Mouse (Mus musculus): ENCODE measurements around the gene Dnajb8. TPM values are rescaled to one million over a fixed set of nuclear protein-coding genes. Genes with fewer than 3 reads are reported as not detected.

The Dnajb8 gene
- polyA plus RNA-seq, 1 experiment = not detected

- Histone ChIP-seq H3K4me3 (ENCODE audit: insufficient read depth, low read length) (no peak overlapping the region), H3K4me1 (ENCODE audit: control insufficient read depth, insufficient read depth, low read length) (peaks cover 9% of the 10 kb centered on the region; the same call in 1 of the 2 replicates), H3K27ac (ENCODE audit: insufficient read depth, low read length) (no peak overlapping the region)
- TF ChIP-seq POLR2A (IDR thresholded peaks at IDR 0.05; ENCODE audit: low read depth, low read length) (no peak), CTCF (IDR thresholded peaks at IDR 0.05; ENCODE audit: borderline replicate concordance, insufficient read depth, low read length) (no peak)
These were observed 16.7 kb upstream of the Dnajb8 start for GRCm38 (mm10) chr6:88205386-88205700.

- Histone ChIP-seq H3K4me1 (ENCODE audit: control insufficient read depth, insufficient read depth, low read length) (peaks cover 9% of the 10 kb centered on the region; the same call in 1 of the 2 replicates), H3K4me3 (ENCODE audit: insufficient read depth, low read length) (no peak overlapping the region), H3K27ac (ENCODE audit: insufficient read depth, low read length) (no peak overlapping the region)
- TF ChIP-seq CTCF (IDR thresholded peaks at IDR 0.05; ENCODE audit: borderline replicate concordance, insufficient read depth, low read length) = no peak
- no peak for TF ChIP-seq POLR2A (IDR thresholded peaks at IDR 0.05; ENCODE audit: low read depth, low read length)
These were observed 16.1 kb upstream of the Dnajb8 start for GRCm38 (mm10) chr6:88205937-88206336.

DNA sequence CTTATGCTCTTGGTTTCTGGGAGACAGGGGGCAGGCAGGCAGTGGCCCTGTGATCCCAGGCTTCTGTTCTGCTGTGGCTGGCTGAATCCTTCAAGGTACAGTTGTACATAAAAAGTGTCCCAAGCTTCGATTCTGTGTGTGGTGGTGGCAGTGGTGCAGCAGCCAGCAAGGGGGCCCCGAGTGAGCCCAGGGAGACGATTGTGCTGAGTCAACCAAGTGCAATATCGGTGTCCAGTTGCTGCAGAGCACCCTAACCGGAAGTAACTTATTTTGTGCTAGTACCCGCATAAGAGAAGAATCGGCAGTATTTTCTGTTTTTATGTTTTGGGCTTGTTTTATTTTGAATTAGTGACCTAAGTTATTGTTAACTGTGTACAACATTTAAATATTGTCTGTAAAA is 15.5 kb upstream of the Dnajb8 start:
- no peak overlapping the region for H3K27ac ChIP-seq (ENCODE audit: insufficient read depth, low read length)
- TF ChIP-seq CTCF (IDR thresholded peaks at IDR 0.05; ENCODE audit: borderline replicate concordance, insufficient read depth, low read length) = no peak
- TF ChIP-seq POLR2A (IDR thresholded peaks at IDR 0.05; ENCODE audit: low read depth, low read length) = no peak
- H3K4me3 ChIP-seq (ENCODE audit: insufficient read depth, low read length) = no peak overlapping the region
- peaks cover 9% of the 10 kb centered on the region; the same call in 1 of the 2 replicates for H3K4me1 ChIP-seq (ENCODE audit: control insufficient read depth, insufficient read depth, low read length)

GRCm38 (mm10) chr6:88207403-88208033 is 14.6 kb upstream of the Dnajb8 start:
- no peak overlapping the region for H3K27ac ChIP-seq (ENCODE audit: insufficient read depth, low read length)
- H3K4me3 ChIP-seq (ENCODE audit: insufficient read depth, low read length) = no peak overlapping the region
- no peak for TF ChIP-seq CTCF (IDR thresholded peaks at IDR 0.05; ENCODE audit: borderline replicate concordance, insufficient read depth, low read length)
- no peak for TF ChIP-seq POLR2A (IDR thresholded peaks at IDR 0.05; ENCODE audit: low read depth, low read length)
- peaks cover 9% of the 10 kb centered on the region; the same call in 1 of the 2 replicates for H3K4me1 ChIP-seq (ENCODE audit: control insufficient read depth, insufficient read depth, low read length)

DNA sequence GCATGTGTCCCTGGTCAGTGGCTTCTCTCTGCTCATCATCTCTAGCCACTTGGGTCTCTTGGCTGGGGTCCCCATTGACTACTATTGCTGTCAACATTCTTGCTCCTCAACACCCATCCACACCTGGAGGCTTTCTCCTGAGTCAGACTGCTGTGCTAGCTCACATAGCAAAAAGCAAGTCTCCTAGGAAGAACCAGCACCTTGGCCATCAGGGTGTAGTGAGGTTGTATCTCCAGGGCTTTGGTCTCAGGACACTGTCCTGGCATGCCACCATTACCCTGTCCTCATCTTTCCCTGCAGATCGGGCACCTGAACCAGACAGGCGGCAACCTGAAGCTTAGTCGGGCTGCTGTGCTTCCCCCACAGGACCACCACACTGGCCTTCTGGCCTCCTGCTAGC is 13.7 kb upstream of the Dnajb8 start:
- no peak for TF ChIP-seq CTCF (IDR thresholded peaks at IDR 0.05; ENCODE audit: borderline replicate concordance, insufficient read depth, low read length)
- TF ChIP-seq POLR2A (IDR thresholded peaks at IDR 0.05; ENCODE audit: low read depth, low read length) = no peak
- no peak overlapping the region for H3K27ac ChIP-seq (ENCODE audit: insufficient read depth, low read length)
- H3K4me3 ChIP-seq (ENCODE audit: insufficient read depth, low read length) = no peak overlapping the region
- peaks cover 9% of the 10 kb centered on the region; the same call in 1 of the 2 replicates for H3K4me1 ChIP-seq (ENCODE audit: control insufficient read depth, insufficient read depth, low read length)

GRCm38 (mm10) chr6:88209453-88209852 is 12.6 kb upstream of the Dnajb8 start:
- no peak overlapping the region for H3K27ac ChIP-seq (ENCODE audit: insufficient read depth, low read length)
- no peak overlapping the region for H3K4me3 ChIP-seq (ENCODE audit: insufficient read depth, low read length)
- peaks cover 5% of the 10 kb centered on the region; the same call in 1 of the 2 replicates for H3K4me1 ChIP-seq (ENCODE audit: control insufficient read depth, insufficient read depth, low read length)
- TF ChIP-seq CTCF (IDR thresholded peaks at IDR 0.05; ENCODE audit: borderline replicate concordance, insufficient read depth, low read length) (no peak), POLR2A (IDR thresholded peaks at IDR 0.05; ENCODE audit: low read depth, low read length) (no peak)

- H3K4me3 ChIP-seq (ENCODE audit: insufficient read depth, low read length) = no peak overlapping the region
- peaks cover 2% of the 10 kb centered on the region; the same call in 1 of the 2 replicates for H3K4me1 ChIP-seq (ENCODE audit: control insufficient read depth, insufficient read depth, low read length)
- H3K27ac ChIP-seq (ENCODE audit: insufficient read depth, low read length) = no peak overlapping the region
- TF ChIP-seq POLR2A (IDR thresholded peaks at IDR 0.05; ENCODE audit: low read depth, low read length) = no peak
- no peak for TF ChIP-seq CTCF (IDR thresholded peaks at IDR 0.05; ENCODE audit: borderline replicate concordance, insufficient read depth, low read length)
These were observed 11.9 kb upstream of the Dnajb8 start for GRCm38 (mm10) chr6:88210182-88210581.

DNA sequence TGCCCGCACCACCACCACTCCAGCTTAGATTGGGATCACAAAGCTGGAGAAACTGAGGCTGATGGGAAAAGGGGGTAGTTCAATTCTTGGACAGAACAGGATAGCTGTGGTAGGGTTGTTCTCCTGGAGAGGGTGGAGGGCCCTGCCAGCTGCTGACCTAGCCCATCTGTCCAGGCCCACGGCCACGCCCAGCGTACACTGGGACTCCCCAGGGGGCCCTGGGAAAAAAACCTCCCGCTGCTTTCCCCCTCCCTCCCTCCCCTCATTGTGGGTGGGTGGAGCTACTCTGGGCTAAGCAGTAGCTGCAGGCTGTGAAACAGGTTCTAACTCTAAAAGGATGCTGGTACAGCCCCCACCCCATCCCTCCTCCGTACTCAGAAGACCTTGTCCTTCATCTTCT is 6.3 kb upstream of the Dnajb8 start:
- Histone ChIP-seq H3K27ac (ENCODE audit: insufficient read depth, low read length) (no peak overlapping the region), H3K4me3 (ENCODE audit: insufficient read depth, low read length) (no peak overlapping the region), H3K4me1 (ENCODE audit: control insufficient read depth, insufficient read depth, low read length) (no peaks in the 10 kb centered on the region)
- TF ChIP-seq POLR2A (IDR thresholded peaks at IDR 0.05; ENCODE audit: low read depth, low read length) = no peak

DNA sequence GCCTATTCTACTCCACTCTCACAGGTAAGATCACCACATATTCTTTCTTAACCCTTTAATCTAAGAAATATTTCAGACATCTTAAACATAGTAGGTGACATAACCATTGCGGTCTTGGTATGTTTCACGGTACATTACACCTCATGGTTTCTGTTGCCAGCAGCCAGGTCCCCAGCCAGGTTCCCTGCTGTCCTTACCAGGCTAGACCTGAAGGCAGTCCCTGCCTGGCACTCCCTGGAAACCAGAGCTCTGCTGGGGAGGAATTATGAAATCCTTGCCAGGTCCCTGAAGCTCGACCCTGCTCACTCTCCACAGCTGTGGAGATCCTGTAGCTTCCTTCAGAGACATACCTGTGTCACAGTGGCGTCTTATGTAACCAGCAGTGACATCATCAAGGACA is 5.9 kb upstream of the Dnajb8 start:
- Histone ChIP-seq H3K4me3 (ENCODE audit: insufficient read depth, low read length) (no peak overlapping the region), H3K27ac (ENCODE audit: insufficient read depth, low read length) (no peak overlapping the region), H3K4me1 (ENCODE audit: control insufficient read depth, insufficient read depth, low read length) (no peaks in the 10 kb centered on the region)
- TF ChIP-seq CTCF (IDR thresholded peaks at IDR 0.05; ENCODE audit: borderline replicate concordance, insufficient read depth, low read length) (no peak), POLR2A (IDR thresholded peaks at IDR 0.05; ENCODE audit: low read depth, low read length) (no peak)

DNA sequence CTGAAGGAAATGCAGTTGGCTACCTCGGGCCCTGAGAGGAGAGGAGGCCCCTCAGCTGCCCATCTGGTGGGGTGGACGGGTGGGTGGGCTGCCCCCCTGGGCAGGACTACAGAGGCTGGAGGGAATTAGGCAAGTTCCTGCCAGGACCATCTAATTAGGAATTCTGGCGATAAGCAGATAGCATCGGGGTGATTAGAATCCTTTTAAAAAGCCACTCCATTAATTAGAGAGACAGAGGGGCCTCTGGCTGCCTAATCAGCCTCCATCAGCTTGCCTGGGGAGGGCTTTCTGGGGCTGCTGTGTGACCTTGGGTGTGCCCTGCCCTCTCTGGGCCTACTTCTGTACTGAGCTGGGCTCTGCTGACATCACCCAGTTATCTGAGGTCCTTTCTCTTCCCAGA is 3.0 kb upstream of the Dnajb8 start:
- Histone ChIP-seq H3K27ac (ENCODE audit: insufficient read depth, low read length) (no peak overlapping the region), H3K4me1 (ENCODE audit: control insufficient read depth, insufficient read depth, low read length) (no peaks in the 10 kb centered on the region), H3K4me3 (ENCODE audit: insufficient read depth, low read length) (no peak overlapping the region)
- TF ChIP-seq POLR2A (IDR thresholded peaks at IDR 0.05; ENCODE audit: low read depth, low read length) (no peak), CTCF (IDR thresholded peaks at IDR 0.05; ENCODE audit: borderline replicate concordance, insufficient read depth, low read length) (no peak)
